Comparison of ENCODE assay signal across 5 mouse cellular contexts in the genomic region with DNA sequence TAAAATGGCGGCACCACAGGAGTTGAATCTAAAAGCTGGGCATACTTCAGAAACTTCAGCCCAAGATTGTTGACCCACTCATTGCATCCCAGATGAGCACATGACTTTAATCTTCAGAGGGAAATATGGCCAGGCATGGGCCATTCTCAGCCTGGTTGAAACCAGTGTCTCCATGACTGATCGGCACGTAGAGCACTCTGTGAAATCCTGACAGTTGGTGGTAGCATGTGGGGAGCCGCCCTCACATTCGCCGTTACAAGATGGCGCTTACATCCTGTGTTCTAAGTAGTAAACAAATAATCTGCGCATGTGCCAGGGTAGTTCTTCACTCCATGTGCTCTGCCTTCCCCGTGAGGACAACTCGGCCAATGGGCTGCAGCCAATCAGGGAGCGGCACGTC.
DNase-seq lines count a peak whose midpoint lies in the region; TF ChIP-seq lines count a peak whose summit lies in the region.
"Not testable (repeated sequence)": the region's sequence is repeated elsewhere in the genome, so short reads cannot be mapped to it uniquely, and the experiment has no call there.

No protein-coding gene starts in this region.

- not testable (repeated sequence) for TF ChIP-seq CTCF in layer of hippocampus, adult 2 months (conservative IDR thresholded peaks at IDR 0.05)

- not testable (repeated sequence) for H3K27ac ChIP-seq in layer of hippocampus, adult 2 months; midbrain, embryonic 10.5 days (replicated peaks)

- peak; percentile 34 for DNase-seq in layer of hippocampus, adult 11-12 months (ENCODE audit: low spot score)
- peak; percentile 48 to 57 for DNase-seq in layer of hippocampus, adult 2 months (ENCODE audit: low spot score in 2 of 2)
- peak; percentile 68 for DNase-seq in layer of hippocampus, adult 9-11 months
- peak; percentile 41 to 56 for DNase-seq in layer of hippocampus, postnatal 36 days
- peak; percentile 8 for DNase-seq in midbrain, embryonic 10.5 days (ENCODE audit: low spot score)

- H3K4me1 ChIP-seq in midbrain, embryonic 10.5 days, result peaks cover 16% of the 10 kb centered on the region; the same call in 1 of the 2 replicates

- 96% methylated on average over 12 of the region's 12 CpGs for WGBS in midbrain, embryonic 10.5 days

- not testable (repeated sequence) for H3K36me3 ChIP-seq in midbrain, embryonic 10.5 days

- H3K4me3 ChIP-seq in layer of hippocampus, adult 2 months; midbrain, embryonic 10.5 days: not testable (repeated sequence)

- not testable (repeated sequence) for H3K27me3 ChIP-seq in midbrain, embryonic 10.5 days (ENCODE audit: low read depth, poor library complexity, severe bottlenecking)

- not testable (repeated sequence) for H3K9me3 ChIP-seq in midbrain, embryonic 10.5 days (replicated peaks)

Comparison
In these comparisons a context has a peak if more than half of its experiments do, and no peak if none do; other contexts are left out.
1. DNase-seq: peak in every context shown above with its lines; median percentile 68 in layer of hippocampus, adult 9-11 months; 52 in layer of hippocampus, adult 2 months; 48 in layer of hippocampus, postnatal 36 days; 34 in layer of hippocampus, adult 11-12 months; 8 in midbrain, embryonic 10.5 days.